Mouse (Mus musculus): ENCODE results near the gene Irf3.

- TF ChIP-seq CTCF (IDR thresholded peaks at IDR 0.05; ENCODE audit: insufficient read depth, low read depth, low read length), result no peak
- no peak for TF ChIP-seq POLR2A (IDR thresholded peaks at IDR 0.05; ENCODE audit: insufficient read depth, low read depth, low read length)
These were observed 50.8 kb downstream of the Irf3 start for GRCm38 (mm10) chr7:45048001-45048890.

Data from olfactory bulb, adult 2 months (tissue).